Mouse (Mus musculus) embryonic fibroblast, embryonic 13.5 days (primary cell): ENCODE measurements at regions not wholly inside any gene's neighbourhood (a gene's known extent, or its start where the extent isn't known, plus 50 kb on each side); places are given as distances from the start of the nearest gene placed in this dataset.

ENCODE experiments used
- CTCF ChIP-seq: IDR thresholded peaks from 2 replicates; pipeline ENCODE4 v1.5.1; 2011; ENCODE audit warnings: mild to moderate bottlenecking, control low read depth, low read length, moderate library complexity, borderline replicate concordance; ENCODE audit not compliant: insufficient read depth
- POLR2A ChIP-seq: IDR thresholded peaks from 2 replicates; pipeline ENCODE4 v1.6.1; 2011; ENCODE audit warnings: low read depth, mild to moderate bottlenecking, control low read depth, low read length, moderate library complexity

GRCm38 (mm10) chr17:47139730-47140231 lies 129.4 kb upstream of the Ubr2 start:
- peak; percentile 77 for TF ChIP-seq POLR2A
- no peak for TF ChIP-seq CTCF
